Mouse (Mus musculus): Measurements from ENCODE around the gene Ngef.

DNA sequence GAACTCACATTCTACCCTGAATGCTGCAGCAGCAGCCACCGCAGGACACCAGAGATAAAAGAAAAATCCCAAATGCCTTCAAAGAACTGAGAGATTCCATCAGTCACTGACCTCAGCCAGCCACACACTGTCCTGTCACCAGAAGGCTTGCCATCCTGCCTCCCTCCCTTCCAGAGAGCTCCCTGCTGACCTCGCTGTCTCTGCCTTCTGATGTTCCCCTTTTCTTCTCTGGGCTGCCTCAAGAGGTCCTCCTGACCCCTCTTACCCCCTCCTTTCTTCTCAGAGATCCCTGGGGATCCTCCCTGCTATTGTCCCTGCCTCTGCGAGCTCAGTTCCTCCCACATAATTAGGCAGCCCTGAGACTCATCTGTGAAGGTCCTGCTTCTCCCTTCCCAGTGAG, 7.2 kb upstream of the Ngef start:
- no peak for TF ChIP-seq CTCF (IDR thresholded peaks at IDR 0.05)
- TF ChIP-seq EP300 (IDR thresholded peaks at IDR 0.05) = no peak
